Mouse (Mus musculus): ENCODE measurements around the gene Cntrl.

DNA sequence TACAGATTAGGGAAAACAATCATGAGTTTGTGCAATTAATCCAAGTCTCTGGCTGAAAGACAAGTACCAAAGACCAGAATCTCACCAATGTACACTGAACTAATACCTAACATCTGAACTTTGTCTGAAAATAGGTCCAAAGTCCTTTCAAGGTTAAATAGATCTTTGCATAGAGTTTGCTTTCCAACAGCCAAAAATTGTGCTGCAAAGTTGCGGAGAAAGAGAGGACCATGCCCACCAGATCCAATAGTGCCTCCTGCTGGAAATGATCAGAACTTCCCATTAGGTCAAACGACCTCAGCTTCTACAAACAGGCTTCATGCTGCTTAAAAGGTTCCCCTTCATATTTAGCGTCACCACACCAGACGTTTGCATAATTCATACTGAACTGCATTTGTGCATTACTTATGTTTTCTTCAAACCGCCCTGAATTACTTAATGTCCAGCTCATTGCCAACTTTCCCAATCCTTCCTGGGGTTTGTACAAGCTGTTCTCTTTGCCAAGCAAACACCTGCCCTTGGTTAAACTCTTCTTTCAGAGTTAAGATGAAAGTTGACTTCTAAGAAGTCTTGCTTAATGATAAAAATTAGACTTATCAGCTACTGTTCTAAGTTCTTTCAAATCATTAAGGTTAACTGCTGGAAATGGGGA, 1.2 kb upstream of the Cntrl start:
- TF ChIP-seq CTCF (IDR thresholded peaks at IDR 0.05; ENCODE audit: low read depth), result peak; percentile 81
- TF ChIP-seq EP300 (IDR thresholded peaks at IDR 0.05; ENCODE audit: low read depth), result peak; percentile 58; the same call in 1 of the 2 replicates
